Mouse (Mus musculus) liver, embryonic 14.5 days (tissue): Measurements from ENCODE around the gene Mycbpap. TPM values are rescaled to one million over a fixed set of nuclear protein-coding genes. Genes with fewer than 3 reads are reported as not detected.

ENCODE experiments used
- ATAC-seq: fragments of 200-750 bp; cut with Nextera tagmentation; 2 replicates; pipeline ENCODE4 v1.8.0; 2017; ENCODE audit warnings: moderate number of reproducible peaks, mild to moderate bottlenecking, moderate library complexity; ENCODE audit not compliant: insufficient read depth
- DNase-seq, 3 experiments: peaks; one replicate each; pipeline ENCODE4 v3.0.0-alpha.2; 2012 to 2013; ENCODE audit warnings: low read depth in 3 of 3, low spot score in 3 of 3
- H3K27ac ChIP-seq: fragments of 300-500 bp; sonication (generic); 2 replicates; pipeline ENCODE4 v1.5.1; 2014; ENCODE audit warnings: moderate library complexity, mild to moderate bottlenecking, control low read depth, inconsistent platforms
- H3K27me3 ChIP-seq: fragments of 300-500 bp; sonication (generic); 2 replicates; pipeline ENCODE4 v1.6.1; 2014; ENCODE audit warnings: mild to moderate bottlenecking, low read length, moderate library complexity; ENCODE audit not compliant: control insufficient read depth, insufficient read depth
- H3K36me3 ChIP-seq: fragments of 300-500 bp; sonication (generic); replicated peaks from 2 replicates; pipeline ENCODE4 v1.6.1; 2014; ENCODE audit warnings: low read depth; ENCODE audit not compliant: control insufficient read depth, insufficient read depth
- H3K4me1 ChIP-seq, 2 experiments: fragments of 200-500 bp in 1 of 2; fragments of 300-500 bp in 1 of 2; sonication (generic) in 1 of 2; replicated peaks; 2 replicates each; pipeline ENCODE4 v1.6.1; 2012 to 2014; ENCODE audit warnings: antibody characterized with exemption in 1 of 2, inconsistent platforms in 1 of 2, low read length in 1 of 2; ENCODE audit not compliant: control insufficient read depth in 2 of 2, insufficient read depth in 2 of 2
- H3K4me2 ChIP-seq: fragments of 300-500 bp; sonication (generic); 2 replicates; pipeline ENCODE4 v1.6.1; 2014; ENCODE audit warnings: low read depth, mild to moderate bottlenecking, control low read depth, moderate library complexity
- H3K4me3 ChIP-seq, 2 experiments: fragments of 200-500 bp in 1 of 2; fragments of 300-500 bp in 1 of 2; sonication (generic) in 1 of 2; 2 replicates each; pipeline ENCODE4 v1.5.1; 2012 to 2014; ENCODE audit warnings: low read depth in 2 of 2, low read length in 2 of 2, mild to moderate bottlenecking in 2 of 2, control low read depth in 1 of 2, inconsistent platforms in 1 of 2, moderate library complexity in 1 of 2; ENCODE audit not compliant: insufficient read depth in 1 of 2
- H3K9ac ChIP-seq: fragments of 300-500 bp; sonication (generic); replicated peaks from 2 replicates; pipeline ENCODE4 v1.6.1; 2014; ENCODE audit warnings: mild to moderate bottlenecking, control low read depth, moderate library complexity
- H3K9me3 ChIP-seq: fragments of 300-500 bp; sonication (generic); 2 replicates; pipeline ENCODE4 v1.6.1; 2016; ENCODE audit warnings: low read length, mixed read lengths; ENCODE audit not compliant: control insufficient read depth
- CTCF ChIP-seq: IDR thresholded peaks from 2 replicates; pipeline ENCODE4 v1.5.1; 2016; ENCODE audit warnings: antibody characterized with exemption, low read depth, control low read depth
- EP300 ChIP-seq: IDR thresholded peaks from 2 replicates; pipeline ENCODE4 v1.6.1; 2016; ENCODE audit warnings: antibody characterized with exemption, low read depth
- WGBS: fragments of 180-500 bp; shearing (Covaris S2); extraction: QIAGEN DNeasy Blood & Tissue Kit; methylation state at CpG from one replicate; pipeline ENCODE4 v1.1.7; 2014; ENCODE audit not compliant: insufficient replicate concordance; 5-methylcytosine and 5-hydroxymethylcytosine counted together
- polyA plus RNA-seq, 2 experiments: library from polyadenylated mRNA; depleted of rRNA in 1 of 2; stranded (reverse) in 1 of 2; unstranded in 1 of 2; fragments of >200 nt; fragmentation: Nextera tagmentation in 1 of 2; extraction: Ambion mirVana in 1 of 2; gene quantifications; 2 replicates each; pipeline versions ENCODE4 v1.2.1 to v1.2.3; 2012 to 2014

Mycbpap gene
- polyA plus RNA-seq, 2 experiments: 0.09 TPM; not detected in 1

- TF ChIP-seq EP300: no peak
- TF ChIP-seq CTCF: no peak
- Histone ChIP-seq H3K4me2 (no peak overlapping the region), H3K27me3 (peaks cover 70% of the 10 kb centered on the region), H3K4me3 (no peak overlapping the region), H3K36me3 (no peaks in the 10 kb centered on the region), H3K9me3 (no peaks in the 10 kb centered on the region), H3K4me1 (no peaks in the 10 kb centered on the region), H3K9ac (no peak overlapping the region), H3K27ac (no peak overlapping the region)
- no peak for DNase-seq
- WGBS: 16% methylated on average over 11 of the region's 11 CpGs
- ATAC-seq: no peak
Observed at GRCm38 (mm10) chr11:94475722-94476121, 45.8 kb downstream of the Mycbpap start.

DNA sequence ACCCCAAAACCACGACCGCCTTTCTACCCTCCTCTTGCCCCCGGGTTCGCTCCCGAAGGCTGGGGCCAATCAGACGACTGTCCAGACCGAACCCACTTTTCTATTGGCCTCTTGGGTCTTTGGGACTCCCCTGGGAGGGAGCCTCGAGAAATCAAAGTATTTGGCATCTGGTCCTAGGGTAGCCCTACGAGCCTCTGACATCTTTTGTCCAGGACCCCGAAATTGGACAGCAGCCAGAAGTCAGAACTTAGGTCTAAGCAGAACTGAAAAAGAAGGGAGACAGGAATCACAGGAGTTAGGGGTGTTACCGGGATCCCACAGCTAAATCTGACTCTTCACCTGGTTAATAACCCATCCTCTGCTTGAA lies 47.0 kb downstream of the Mycbpap start:
- Histone ChIP-seq H3K4me3 (peak overlapping the region in 1 of 2 experiments; percentile 41; a peak in 2 of 4 replicates), H3K9me3 (no peaks in the 10 kb centered on the region), H3K27ac (no peak overlapping the region), H3K9ac (no peak overlapping the region), H3K27me3 (peaks cover 75% of the 10 kb centered on the region), H3K36me3 (no peaks in the 10 kb centered on the region), H3K4me1 (no peaks in the 10 kb centered on the region), H3K4me2 (peak overlapping the region; percentile 16)
- WGBS: 3% methylated on average over 11 of the region's 11 CpGs
- TF ChIP-seq CTCF (no peak), EP300 (no peak)
- no peak for DNase-seq
- ATAC-seq: no peak

DNA sequence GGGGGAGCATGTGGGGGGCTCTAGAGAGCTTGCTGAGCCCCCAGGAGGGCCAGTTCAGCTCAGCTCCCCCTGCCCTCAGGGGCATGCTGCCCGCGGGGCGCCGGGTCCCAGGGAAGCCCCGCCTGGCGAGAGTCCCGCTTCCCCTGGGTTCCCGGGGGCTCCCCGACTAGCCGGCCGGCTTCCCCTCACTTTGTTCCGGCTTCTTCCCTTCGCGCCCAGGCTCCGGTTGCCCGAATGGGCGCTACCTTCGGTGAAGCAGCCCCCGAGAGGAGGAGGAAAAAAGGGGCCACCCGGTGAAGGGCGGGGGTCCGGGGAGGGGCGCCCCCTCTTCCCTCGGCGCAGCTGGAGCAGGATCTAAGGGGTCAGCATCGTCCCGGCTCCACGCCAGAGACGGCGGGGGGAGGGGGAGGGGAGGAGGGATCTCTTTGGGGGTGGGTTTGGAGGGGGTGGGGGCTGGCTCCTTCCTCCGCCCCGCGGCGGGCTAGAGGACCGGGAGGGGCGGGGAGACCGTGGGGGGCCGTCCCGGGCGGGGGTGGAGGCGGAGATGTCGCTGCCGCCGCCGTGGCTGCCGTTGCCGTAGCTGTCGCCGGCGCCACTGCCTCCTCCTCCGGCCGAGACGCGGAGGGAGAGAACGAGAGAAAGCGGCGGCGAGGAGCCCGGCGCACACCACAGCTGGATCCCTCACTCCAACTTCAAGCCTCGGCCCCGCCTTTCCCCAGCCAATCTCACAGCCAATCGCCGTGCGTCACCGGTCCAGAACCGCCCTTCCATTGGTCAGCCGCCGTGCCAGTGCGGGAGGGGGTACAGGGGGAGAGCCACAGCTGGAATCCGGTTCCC lies 47.6 kb downstream of the Mycbpap start, which contains the start of gene Cacna1g:
TSS of gene Cacna1g (minus strand) at position 492 of the 837 bp plus-strand sequence.
- H3K4me1 ChIP-seq: no peaks in the 10 kb centered on the region
- H3K36me3 ChIP-seq: no peaks in the 10 kb centered on the region
- WGBS: 2% methylated on average over 44 of the region's 71 CpGs
- peak within 1 kb of the TSS; percentile 16 for H3K4me2 ChIP-seq
- peak; percentile 78 for ATAC-seq
- TF ChIP-seq EP300: no peak
- no peak for TF ChIP-seq CTCF
- no peak within 1 kb of the TSS for H3K9ac ChIP-seq
- H3K9me3 ChIP-seq: no peaks in the 10 kb centered on the region
- peak within 1 kb of the TSS in 1 of 2 experiments; percentile 41; a peak in 2 of 4 replicates for H3K4me3 ChIP-seq
- no peak within 1 kb of the TSS for H3K27ac ChIP-seq
- DNase-seq: peak; percentile 30 to 44 (median 39)
- H3K27me3 ChIP-seq: peaks cover 75% of the 10 kb centered on the region

- H3K9me3 ChIP-seq: no peaks in the 10 kb centered on the region
- H3K4me1 ChIP-seq: no peaks in the 10 kb centered on the region
- no peak overlapping the region for H3K27ac ChIP-seq
- TF ChIP-seq EP300 (no peak), CTCF (no peak)
- DNase-seq (no peak), ATAC-seq (no peak)
- H3K9ac ChIP-seq: no peak overlapping the region
- WGBS: 2% methylated on average over 51 of the region's 52 CpGs
- H3K36me3 ChIP-seq: no peaks in the 10 kb centered on the region
- peaks cover 75% of the 10 kb centered on the region for H3K27me3 ChIP-seq
- H3K4me3 ChIP-seq: peak overlapping the region; percentile 15 to 41; a peak in 3 of 4 replicates
- H3K4me2 ChIP-seq: peak overlapping the region; percentile 16
Observed at GRCm38 (mm10) chr11:94472916-94473706, 48.4 kb downstream of the Mycbpap start.

DNA sequence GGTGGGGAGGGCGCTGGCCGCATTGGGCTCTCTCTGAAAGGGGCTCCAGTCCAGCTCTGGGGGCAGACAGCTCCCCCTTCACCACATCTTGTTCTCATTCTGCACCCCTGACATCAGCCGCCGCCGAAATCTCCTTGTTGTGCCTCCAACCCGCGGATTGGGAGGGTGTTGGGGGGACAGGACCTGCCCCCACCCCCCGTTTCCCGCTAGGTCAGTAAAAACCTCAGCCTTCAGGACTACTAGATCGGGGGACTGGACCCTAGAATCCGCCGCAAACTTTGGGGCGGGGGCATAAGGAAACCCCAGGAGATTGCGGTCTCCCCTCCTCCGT lies 49.0 kb downstream of the Mycbpap start:
- no peak overlapping the region for H3K27ac ChIP-seq
- TF ChIP-seq CTCF (no peak), EP300 (no peak)
- peaks cover 71% of the 10 kb centered on the region for H3K27me3 ChIP-seq
- ATAC-seq: no peak
- no peak overlapping the region for H3K4me3 ChIP-seq
- no peak for DNase-seq
- H3K9ac ChIP-seq: no peak overlapping the region
- no peaks in the 10 kb centered on the region for H3K4me1 ChIP-seq
- no peaks in the 10 kb centered on the region for H3K9me3 ChIP-seq
- no peaks in the 10 kb centered on the region for H3K36me3 ChIP-seq
- under 1% methylated on average over 15 of the region's 15 CpGs for WGBS
- no peak overlapping the region; the same call in 1 of the 2 replicates for H3K4me2 ChIP-seq
